Mouse (Mus musculus) olfactory bulb, adult 2 months (tissue): Measurements from ENCODE around the gene P3h3. TPM values are rescaled to one million over a fixed set of nuclear protein-coding genes. Genes with fewer than 3 reads are reported as not detected.
"Not testable (repeated sequence)": the region's sequence is repeated elsewhere in the genome, so short reads cannot be mapped to it uniquely, and the experiment has no call there.

Experiments
- H3K27ac ChIP-seq: fragments of 200-500 bp; 2 replicates; pipeline ENCODE4 v1.5.1; 2012; ENCODE audit warnings: low read depth, low read length; ENCODE audit not compliant: insufficient read depth
- H3K4me1 ChIP-seq: fragments of 200-500 bp; 2 replicates; pipeline ENCODE4 v1.6.1; 2012; ENCODE audit warnings: low read length; ENCODE audit not compliant: control insufficient read depth, insufficient read depth
- H3K4me3 ChIP-seq: fragments of 200-500 bp; 2 replicates; pipeline ENCODE4 v1.5.1; 2012; ENCODE audit warnings: mild to moderate bottlenecking, low read depth, low read length, moderate library complexity; ENCODE audit not compliant: insufficient read depth
- CTCF ChIP-seq: fragments of 200-500 bp; IDR thresholded peaks from 2 replicates; pipeline ENCODE4 v1.5.1; 2012; ENCODE audit warnings: low read depth, mild to moderate bottlenecking, low read length, moderate library complexity; ENCODE audit not compliant: insufficient read depth
- POLR2A ChIP-seq: fragments of 200-500 bp; IDR thresholded peaks from 2 replicates; pipeline ENCODE4 v1.6.1; 2012; ENCODE audit warnings: mild to moderate bottlenecking, low read depth, low read length, moderate library complexity; ENCODE audit not compliant: insufficient read depth
- WGBS: fragments of 180-500 bp; shearing (Covaris S2); methylation state at CpG from one replicate; pipeline ENCODE4 v1.1.7; 2018; 5-methylcytosine and 5-hydroxymethylcytosine counted together
- polyA plus RNA-seq: library from polyadenylated mRNA; stranded (reverse); fragments of >200 nt; gene quantifications from 2 replicates; pipeline ENCODE4 v1.2.4, GENCODE M21; 2012; ENCODE audit warnings: low replicate concordance; ENCODE audit not compliant: missing spikeins, insufficient read depth, insufficient read length

The P3h3 gene
- polyA plus RNA-seq, 1 experiment: not detected

GRCm38 (mm10) chr6:124836411-124836810 lies 21.1 kb downstream of the P3h3 start:
- TF ChIP-seq POLR2A (no peak), CTCF (no peak)
- 78% methylated on average over 7 of the region's 7 CpGs for WGBS
- H3K4me3 ChIP-seq: no peak overlapping the region

GRCm38 (mm10) chr6:124835531-124835930 lies 22.0 kb downstream of the P3h3 start:
- WGBS: 84% methylated on average over 10 of the region's 10 CpGs
- Histone ChIP-seq H3K27ac (no peak overlapping the region), H3K4me3 (no peak overlapping the region), H3K4me1 (no peaks in the 10 kb centered on the region)
- no peak for TF ChIP-seq CTCF
- no peak for TF ChIP-seq POLR2A

More at GRCm38 (mm10) chr6:124836411-124836810, 21.1 kb downstream of the P3h3 start:
- no peaks in the 10 kb centered on the region for H3K4me1 ChIP-seq
- H3K27ac ChIP-seq: no peak overlapping the region

- 88% methylated on average over 6 of the region's 6 CpGs for WGBS
- Histone ChIP-seq H3K4me3 (no peak overlapping the region), H3K27ac (no peak overlapping the region), H3K4me1 (peaks cover 5% of the 10 kb centered on the region)
- TF ChIP-seq CTCF (no peak), POLR2A (no peak)
Observed at GRCm38 (mm10) chr6:124834512-124835081, 23.0 kb downstream of the P3h3 start.

- Histone ChIP-seq H3K4me1 (peaks cover 11% of the 10 kb centered on the region), H3K27ac (no peak overlapping the region), H3K4me3 (no peak overlapping the region)
- WGBS: 86% methylated on average over 8 of the region's 8 CpGs
- TF ChIP-seq CTCF (no peak), POLR2A (no peak)
Observed at GRCm38 (mm10) chr6:124831649-124832048, 25.9 kb downstream of the P3h3 start.

GRCm38 (mm10) chr6:124831199-124831598 lies 26.4 kb downstream of the P3h3 start:
- H3K4me3 ChIP-seq, H3K27ac ChIP-seq: not testable (repeated sequence)
- WGBS: 92% methylated on average over 4 of the region's 4 CpGs
- peaks cover 11% of the 10 kb centered on the region for H3K4me1 ChIP-seq

GRCm38 (mm10) chr6:124829799-124830700 lies 27.5 kb downstream of the P3h3 start:
- H3K27ac ChIP-seq: peak overlapping the region; percentile 74
- peaks cover 11% of the 10 kb centered on the region for H3K4me1 ChIP-seq
- WGBS: under 1% methylated on average over 38 of the region's 38 CpGs
- 0 out of 2 replicates have a peak, but pooled peaks have one; percentile 21 for TF ChIP-seq POLR2A
- TF ChIP-seq CTCF: no peak
- peak overlapping the region; percentile 35 for H3K4me3 ChIP-seq

GRCm38 (mm10) chr6:124828868-124829798 lies 28.4 kb downstream of the P3h3 start, which contains the start of the genes Usp5 and Cdca3:
TSS of gene Usp5 (minus strand) at chr6:124829484.
TSS of gene Cdca3 (plus strand) at chr6:124829547.
- under 1% methylated on average over 55 of the region's 55 CpGs for WGBS
- peaks cover 11% of the 10 kb centered on the region for H3K4me1 ChIP-seq
- H3K27ac ChIP-seq: peak within 1 kb of the TSS; percentile 82
- H3K4me3 ChIP-seq: peak within 1 kb of the TSS; percentile 68
- TF ChIP-seq POLR2A: peak; percentile 65; the same call in 1 of the 2 replicates
- TF ChIP-seq CTCF: no peak

- 13% methylated on average over 10 of the region's 10 CpGs for WGBS
- Histone ChIP-seq H3K4me3 (peak overlapping the region; percentile 42), H3K4me1 (peaks cover 11% of the 10 kb centered on the region), H3K27ac (0 out of 2 replicates have a peak overlapping the region, but pooled peaks have one; percentile 14)
- TF ChIP-seq POLR2A: no peak
- TF ChIP-seq CTCF: no peak
Observed at GRCm38 (mm10) chr6:124828101-124828592, 29.4 kb downstream of the P3h3 start.
